Mouse (Mus musculus): ENCODE results near the gene Cdca4. TPM values are rescaled to one million over a fixed set of nuclear protein-coding genes. Genes with fewer than 3 reads are reported as not detected.

Cdca4 gene
- total and polyA plus RNA-seq, 3 experiments, result 78.0 to 128 (median 78.0) TPM

GRCm38 (mm10) chr12:112797672-112798331 lies 31.4 kb downstream of the Cdca4 start (continued):
- TF ChIP-seq CHD2 (IDR thresholded peaks at IDR 0.05; ENCODE audit: low read length) (no peak; the same call in 1 of the 2 replicates), UBTF (IDR thresholded peaks at IDR 0.05; ENCODE audit: low read depth, low read length) (peak; percentile 84; the same call in 1 of the 2 replicates), MEF2A (IDR thresholded peaks at IDR 0.05; ENCODE audit: borderline replicate concordance, low read depth, low read length) (peak; percentile 73; the same call in 1 of the 2 replicates), ELF1 (IDR thresholded peaks at IDR 0.05; ENCODE audit: low read depth, low read length) (peak; percentile 40; the same call in 1 of the 2 replicates), USF1 (IDR thresholded peaks at IDR 0.05; ENCODE audit: low read depth, low read length) (no peak), ETS1 (conservative IDR thresholded peaks at IDR 0.05; ENCODE audit: low read depth, low read length) (peak; percentile 86), MYC (IDR thresholded peaks at IDR 0.05; ENCODE audit: low read depth, low read length) (no peak; the same call in 1 of the 2 replicates), PAX5 (IDR thresholded peaks at IDR 0.05; ENCODE audit: low read length) (no peak), IRF4 (IDR thresholded peaks at IDR 0.05; ENCODE audit: low read depth, low read length) (peak; percentile 66; the same call in 1 of the 2 replicates)

- H3K9me3 ChIP-seq (replicated peaks; ENCODE audit: low read length), result no peaks in the 10 kb centered on the region
- H3K79me2 ChIP-seq (replicated peaks; ENCODE audit: control insufficient read depth, extremely low read depth, insufficient read depth, poor library complexity, severe bottlenecking), result peaks cover 19% of the 10 kb centered on the region
- in situ Hi-C loops (cut with MboI; ENCODE audit: low pct_ligation_motif_present, low pct_unique_long_range_greater_than_20kb, low sequenced_read_pairs), result loop anchor here (5.0 kb wide), 1 partner anchor 40 kb away; no protein-coding TSS in a partner anchor
- H3K27me3 ChIP-seq (replicated peaks), result no peaks in the 10 kb centered on the region
- H3K4me3 ChIP-seq (replicated peaks in 1 of 3; ENCODE audit: low read depth in 2 of 3, low read length in 2 of 3, poor library complexity in 1 of 3), result peak overlapping the region; percentile 59 to 76 (median 61)
- H3K27ac ChIP-seq (ENCODE audit: insufficient read depth, low read depth), result peak overlapping the region; percentile 95
- H3K36me3 ChIP-seq (replicated peaks in 1 of 2; ENCODE audit: control insufficient read depth in 1 of 2, insufficient read depth in 1 of 2, low read length in 1 of 2), result no peaks in the 10 kb centered on the region
- peak; percentile 41 for DNase-seq (ENCODE audit: extremely low read depth)
- dilution Hi-C loops (cut with MboI; ENCODE audit: extremely low pct_ligation_motif_present, extremely low pct_unique_long_range_greater_than_20kb, low sequenced_read_pairs), result no loop called here
- peak overlapping the region; percentile 90 for H3K4me2 ChIP-seq (ENCODE audit: insufficient read depth, low read depth, poor library complexity, severe bottlenecking)
- peaks cover 48 to 90% of the 10 kb centered on the region in 2 experiments for H3K4me1 ChIP-seq (ENCODE audit: control insufficient read depth in 1 of 2, insufficient read depth in 2 of 2)
- no peak for TF ChIP-seq ZKSCAN1 (IDR thresholded peaks at IDR 0.05; ENCODE audit: borderline replicate concordance, low read depth, low read length)
- no peak for TF ChIP-seq CHD1 (IDR thresholded peaks at IDR 0.05; ENCODE audit: low read depth, low read length)
- no peak for TF ChIP-seq NELFE (IDR thresholded peaks at IDR 0.05; ENCODE audit: low read depth, low read length)
- 0 out of 2 replicates have a peak, but pooled peaks have one; percentile 30 for TF ChIP-seq SIN3A (IDR thresholded peaks at IDR 0.05; ENCODE audit: low read length)
- TF ChIP-seq MAFK (IDR thresholded peaks at IDR 0.05; ENCODE audit: insufficient replicate concordance, low read length), result no peak; the same call in 1 of the 2 replicates
- no peak for TF ChIP-seq SMC3 (IDR thresholded peaks at IDR 0.05; ENCODE audit: low read depth, low read length)
- TF ChIP-seq POLR2A (IDR thresholded peaks at IDR 0.05; ENCODE audit: low read depth, low read length), result no peak
- TF ChIP-seq IRF4 (IDR thresholded peaks at IDR 0.05; ENCODE audit: low read depth, low read length), result peak; percentile 38
- TF ChIP-seq BHLHE40 (IDR thresholded peaks at IDR 0.05; ENCODE audit: low read depth, low read length), result peak; percentile 21; the same call in 1 of the 2 replicates
- no peak for TF ChIP-seq MAZ (IDR thresholded peaks at IDR 0.05; ENCODE audit: low read depth, low read length)
- no peak for TF ChIP-seq MYC (IDR thresholded peaks at IDR 0.05; ENCODE audit: low read depth, low read length)
- TF ChIP-seq MXI1 (IDR thresholded peaks at IDR 0.05; ENCODE audit: low read depth, low read length), result no peak
- TF ChIP-seq POLR2AphosphoS2 (IDR thresholded peaks at IDR 0.05; ENCODE audit: low read depth, low read length), result no peak
- TF ChIP-seq ETS1 (conservative IDR thresholded peaks at IDR 0.05; ENCODE audit: low read depth, low read length), result peak; percentile 49; the same call in 1 of the 2 replicates
- TF ChIP-seq PAX5 (IDR thresholded peaks at IDR 0.05; ENCODE audit: low read length), result no peak
- TF ChIP-seq ZNF384 (IDR thresholded peaks at IDR 0.05; ENCODE audit: low read depth, low read length), result no peak
- no peak for TF ChIP-seq UBTF (IDR thresholded peaks at IDR 0.05; ENCODE audit: low read depth, low read length)
- TF ChIP-seq TCF12 (IDR thresholded peaks at IDR 0.05; ENCODE audit: low read depth, low read length), result peak; percentile 52; the same call in 1 of the 2 replicates
- no peak for TF ChIP-seq NRF1 (IDR thresholded peaks at IDR 0.05; ENCODE audit: low read depth, low read length)
- no peak for TF ChIP-seq JUN (IDR thresholded peaks at IDR 0.05; ENCODE audit: insufficient read depth, low read depth, low read length)
- no peak for TF ChIP-seq USF2 (conservative IDR thresholded peaks at IDR 0.05; ENCODE audit: low read depth, low read length)
- no peak for TF ChIP-seq CHD2 (IDR thresholded peaks at IDR 0.05; ENCODE audit: low read length)
- no peak for TF ChIP-seq ZC3H11A (IDR thresholded peaks at IDR 0.05; ENCODE audit: low read depth, low read length)
- TF ChIP-seq HCFC1 (IDR thresholded peaks at IDR 0.05; ENCODE audit: low read depth, low read length), result no peak
- no peak for TF ChIP-seq JUND (conservative IDR thresholded peaks at IDR 0.05; ENCODE audit: low read depth, low read length)
- no peak for TF ChIP-seq MEF2A (IDR thresholded peaks at IDR 0.05; ENCODE audit: borderline replicate concordance, low read depth, low read length)
- peak overlapping the region; percentile 92 for H3K9ac ChIP-seq (ENCODE audit: insufficient read depth, low read depth)
Measured at GRCm38 (mm10) chr12:112796551-112797510, 32.4 kb downstream of the Cdca4 start.
